Mouse (Mus musculus) liver, embryonic 12.5 days (tissue): ENCODE measurements around the gene Taf4. TPM values are rescaled to one million over a fixed set of nuclear protein-coding genes. Genes with fewer than 3 reads are reported as not detected.

Source experiments
- ATAC-seq: fragments of 200-750 bp; cut with Nextera tagmentation; 2 replicates; pipeline ENCODE4 v1.8.0; 2017; ENCODE audit warnings: moderate number of reproducible peaks, mild to moderate bottlenecking, moderate library complexity
- H3K27ac ChIP-seq: fragments of 300-500 bp; sonication (generic); 2 replicates; pipeline ENCODE4 v1.5.1; 2016; ENCODE audit warnings: mild to moderate bottlenecking
- H3K27me3 ChIP-seq: fragments of 300-500 bp; sonication (generic); replicated peaks from 2 replicates; pipeline ENCODE4 v1.6.1; 2016; ENCODE audit warnings: mild to moderate bottlenecking, moderate library complexity
- H3K36me3 ChIP-seq: fragments of 300-500 bp; sonication (generic); 2 replicates; pipeline ENCODE4 v1.6.1; 2016; ENCODE audit warnings: mild to moderate bottlenecking, moderate library complexity
- H3K4me1 ChIP-seq: fragments of 300-500 bp; sonication (generic); 2 replicates; pipeline ENCODE4 v1.6.1; 2016
- H3K4me2 ChIP-seq: fragments of 300-500 bp; sonication (generic); 2 replicates; pipeline ENCODE4 v1.6.1; 2016; ENCODE audit warnings: mild to moderate bottlenecking, moderate library complexity
- H3K4me3 ChIP-seq: fragments of 300-500 bp; sonication (generic); 2 replicates; pipeline ENCODE4 v1.5.1; 2016; ENCODE audit warnings: mild to moderate bottlenecking, moderate library complexity
- H3K9ac ChIP-seq: fragments of 300-500 bp; sonication (generic); 2 replicates; pipeline ENCODE4 v1.6.1; 2016; ENCODE audit warnings: mild to moderate bottlenecking, moderate library complexity
- H3K9me3 ChIP-seq: fragments of 300-500 bp; sonication (generic); replicated peaks from 2 replicates; pipeline ENCODE4 v1.6.1; 2016; ENCODE audit warnings: mild to moderate bottlenecking, moderate library complexity
- WGBS: fragments of 180-500 bp; shearing (Covaris S2); methylation state at CpG from one replicate; pipeline ENCODE4 v1.1.7; 2016; ENCODE audit not compliant: insufficient replicate concordance; 5-methylcytosine and 5-hydroxymethylcytosine counted together
- polyA plus RNA-seq: library from polyadenylated mRNA; unstranded; fragments of >200 nt; fragmentation: Nextera tagmentation; extraction: Ambion mirVana; gene quantifications from 2 replicates; pipeline ENCODE4 v1.2.1, GENCODE M21; 2016

Gene Taf4
- polyA plus RNA-seq, 1 experiment from 2014 or later = 2.6 TPM

- 10% methylated on average over 3 of the region's 3 CpGs for WGBS
- Histone ChIP-seq H3K4me1 (no peaks in the 10 kb centered on the region), H3K9me3 (no peaks in the 10 kb centered on the region), H3K4me2 (no peak overlapping the region), H3K27me3 (no peaks in the 10 kb centered on the region), H3K27ac (no peak overlapping the region), H3K36me3 (no peaks in the 10 kb centered on the region), H3K9ac (no peak overlapping the region), H3K4me3 (no peak overlapping the region)
- ATAC-seq = peak; percentile 30; the same call in 1 of the 2 replicates
Observed at GRCm38 (mm10) chr2:179875147-179875546, 101.3 kb downstream of the Taf4 start.

GRCm38 (mm10) chr2:179873315-179873714, 103.1 kb downstream of the Taf4 start:
- Histone ChIP-seq H3K4me2 (no peak overlapping the region), H3K27ac (no peak overlapping the region), H3K4me1 (no peaks in the 10 kb centered on the region), H3K36me3 (no peaks in the 10 kb centered on the region), H3K4me3 (no peak overlapping the region), H3K27me3 (no peaks in the 10 kb centered on the region), H3K9me3 (no peaks in the 10 kb centered on the region), H3K9ac (no peak overlapping the region)
- WGBS = 40% methylated on average over 5 of the region's 5 CpGs
- ATAC-seq = no peak

- H3K36me3 ChIP-seq = no peaks in the 10 kb centered on the region
- no peak overlapping the region for H3K4me2 ChIP-seq
- H3K4me3 ChIP-seq = no peak overlapping the region
- no peak overlapping the region for H3K9ac ChIP-seq
- H3K27me3 ChIP-seq = no peaks in the 10 kb centered on the region
- H3K4me1 ChIP-seq = no peaks in the 10 kb centered on the region
- H3K27ac ChIP-seq = no peak overlapping the region
- H3K9me3 ChIP-seq = no peaks in the 10 kb centered on the region
- 58% methylated on average over 5 of the region's 5 CpGs for WGBS
- ATAC-seq = no peak
Observed at GRCm38 (mm10) chr2:179872724-179873123, 103.7 kb downstream of the Taf4 start.

- Histone ChIP-seq H3K9me3 (no peaks in the 10 kb centered on the region), H3K4me3 (no peak overlapping the region), H3K4me2 (no peak overlapping the region), H3K9ac (no peak overlapping the region), H3K27ac (no peak overlapping the region), H3K36me3 (no peaks in the 10 kb centered on the region), H3K4me1 (no peaks in the 10 kb centered on the region), H3K27me3 (no peaks in the 10 kb centered on the region)
- no peak for ATAC-seq
- 17% methylated on average over 2 of the region's 2 CpGs for WGBS
Observed at GRCm38 (mm10) chr2:179869871-179870270, 106.6 kb downstream of the Taf4 start.

- 42% methylated on average over 3 of the region's 3 CpGs for WGBS
- H3K27me3 ChIP-seq = no peaks in the 10 kb centered on the region
- no peak overlapping the region for H3K4me2 ChIP-seq
- H3K9me3 ChIP-seq = no peaks in the 10 kb centered on the region
- no peak overlapping the region for H3K9ac ChIP-seq
- no peak overlapping the region for H3K4me3 ChIP-seq
- H3K4me1 ChIP-seq = no peaks in the 10 kb centered on the region
- no peak overlapping the region for H3K27ac ChIP-seq
- ATAC-seq = no peak
- no peaks in the 10 kb centered on the region for H3K36me3 ChIP-seq
Observed at GRCm38 (mm10) chr2:179867669-179868068, 108.8 kb downstream of the Taf4 start.

GRCm38 (mm10) chr2:179865097-179865496, 111.3 kb downstream of the Taf4 start:
- H3K36me3 ChIP-seq = no peaks in the 10 kb centered on the region
- H3K9ac ChIP-seq = no peak overlapping the region
- no peaks in the 10 kb centered on the region for H3K27me3 ChIP-seq
- H3K27ac ChIP-seq = no peak overlapping the region
- ATAC-seq = no peak
- no peaks in the 10 kb centered on the region for H3K9me3 ChIP-seq
- H3K4me3 ChIP-seq = no peak overlapping the region
- no peaks in the 10 kb centered on the region for H3K4me1 ChIP-seq
- no peak overlapping the region for H3K4me2 ChIP-seq
- 42% methylated on average over 5 of the region's 5 CpGs for WGBS

- H3K9me3 ChIP-seq = no peaks in the 10 kb centered on the region
- no peaks in the 10 kb centered on the region for H3K4me1 ChIP-seq
- H3K27ac ChIP-seq = no peak overlapping the region
- H3K27me3 ChIP-seq = no peaks in the 10 kb centered on the region
- no peak overlapping the region for H3K9ac ChIP-seq
- no peak for ATAC-seq
- no peak overlapping the region for H3K4me2 ChIP-seq
- 56% methylated on average over 3 of the region's 3 CpGs for WGBS
- H3K4me3 ChIP-seq = no peak overlapping the region
- no peaks in the 10 kb centered on the region for H3K36me3 ChIP-seq
Observed at GRCm38 (mm10) chr2:179863266-179863665, 113.2 kb downstream of the Taf4 start.

GRCm38 (mm10) chr2:179862676-179863075, 113.8 kb downstream of the Taf4 start:
- no peaks in the 10 kb centered on the region for H3K9me3 ChIP-seq
- H3K27me3 ChIP-seq = no peaks in the 10 kb centered on the region
- H3K27ac ChIP-seq = no peak overlapping the region
- no peaks in the 10 kb centered on the region for H3K4me1 ChIP-seq
- no peak overlapping the region for H3K4me2 ChIP-seq
- WGBS = 58% methylated on average over 3 of the region's 3 CpGs
- no peaks in the 10 kb centered on the region for H3K36me3 ChIP-seq
- no peak overlapping the region for H3K4me3 ChIP-seq
- no peak overlapping the region for H3K9ac ChIP-seq
- no peak for ATAC-seq

Other genes with a start within 250 kb of the Taf4 start
- 2.4 and 2.7 TPM in 2 replicates for gene Lsm14b, start 48.3 kb upstream of the Taf4 start, polyA plus RNA-seq
- gene Psma7, start 65.8 kb upstream of the Taf4 start, polyA plus RNA-seq = 455 and 456 TPM in 2 replicates
- 1.3 and 1.6 TPM in 2 replicates for gene Ss18l1, start 65.9 kb upstream of the Taf4 start, polyA plus RNA-seq
- gene Mtg2, start 93.9 kb upstream of the Taf4 start, polyA plus RNA-seq = 17.6 and 18.0 TPM in 2 replicates
- not detected in 2 replicates for gene Hrh3, start 127.8 kb upstream of the Taf4 start, polyA plus RNA-seq
- gene Osbpl2, start 142.7 kb upstream of the Taf4 start, polyA plus RNA-seq = 13.5 and 15.5 TPM in 2 replicates
- gene Adrm1, start 194.8 kb upstream of the Taf4 start, polyA plus RNA-seq = 176 and 189 TPM in 2 replicates
- 4.1 and 4.3 TPM in 2 replicates for gene Lama5, start 249.2 kb upstream of the Taf4 start, polyA plus RNA-seq